Mouse (Mus musculus) urinary bladder, postnatal 36 days (tissue): ENCODE data around the gene Ddah2.

Source experiments
- DNase-seq, 2 experiments: peaks; one replicate each; pipeline ENCODE4 v3.0.0; 2022; ENCODE audit warnings: low spot score in 2 of 2, mixed read lengths in 1 of 2

The Ddah2 gene

DNA sequence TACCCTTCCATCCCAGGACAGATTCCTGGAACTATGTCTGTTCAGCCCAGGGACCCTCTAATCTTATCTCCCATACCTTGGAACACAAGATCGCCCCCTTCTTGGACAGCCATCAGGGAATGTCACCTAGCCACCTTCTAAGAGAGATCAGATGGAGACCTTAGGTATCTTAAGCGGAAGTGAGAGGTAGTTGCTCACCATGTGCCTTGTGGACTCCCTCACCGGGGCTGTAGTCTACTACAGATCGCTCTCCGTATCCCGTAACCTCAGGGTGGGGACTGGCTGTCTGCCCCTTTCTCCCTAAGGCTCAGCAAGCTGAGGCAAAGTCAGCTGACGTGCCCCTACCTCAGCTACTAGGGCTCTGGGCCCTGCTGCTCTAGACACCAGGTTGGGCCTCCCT lies 45.2 kb downstream of the Ddah2 start:
- no peak for DNase-seq

- no peak for DNase-seq
Measured at GRCm38 (mm10) chr17:35104754-35105153, 45.9 kb downstream of the Ddah2 start.

DNA sequence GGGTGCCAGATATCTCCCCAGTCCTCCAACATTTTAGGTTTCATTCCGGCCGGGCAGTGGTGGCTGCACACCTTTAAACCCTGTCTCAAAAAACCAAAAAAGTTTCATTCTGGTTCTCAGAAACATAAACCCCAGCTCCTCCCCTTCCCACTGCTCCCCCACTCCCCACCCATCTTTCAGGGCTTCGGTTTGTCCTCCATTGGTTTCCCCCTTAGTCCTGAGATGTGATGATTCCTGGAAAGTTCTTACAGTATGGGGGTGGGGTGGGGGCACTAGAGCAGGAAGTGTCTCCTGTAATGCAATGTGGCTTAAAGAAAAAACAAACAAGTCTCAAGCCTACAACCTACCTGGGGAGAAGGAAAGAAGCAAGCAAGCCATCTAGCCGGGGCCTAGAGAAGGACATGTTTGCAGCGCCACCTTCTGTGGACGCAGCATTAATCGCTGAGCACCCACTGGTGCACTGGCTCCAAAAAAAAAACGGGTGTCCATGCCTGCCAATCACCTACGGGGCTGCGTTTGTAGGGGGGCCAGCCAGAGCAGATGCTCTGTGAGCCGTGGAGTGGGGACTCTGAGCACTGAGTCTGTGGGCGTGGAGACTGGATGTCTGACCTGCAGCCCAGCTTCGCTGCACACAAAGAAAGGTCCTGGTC lies 47.0 kb downstream of the Ddah2 start:
- peak in 1 of 2 experiments; percentile 34 for DNase-seq

DNA sequence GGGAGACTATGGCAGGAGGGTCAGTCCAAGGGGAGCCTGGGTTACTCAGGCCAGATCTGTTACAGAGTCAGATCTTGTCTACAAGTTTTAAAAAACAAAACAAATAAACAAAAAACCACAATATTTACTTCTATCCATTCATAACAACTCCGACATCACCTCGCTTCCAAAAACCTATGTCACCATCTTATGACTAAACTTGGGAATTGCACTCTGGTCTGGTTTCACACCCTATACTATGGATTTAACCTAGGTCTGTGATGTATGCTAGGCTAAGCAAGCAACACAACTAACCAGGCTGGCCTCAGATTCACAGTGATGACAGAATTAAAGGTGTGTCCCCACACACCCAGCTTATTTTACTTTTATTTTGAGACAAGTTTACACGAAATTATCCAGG lies 47.7 kb downstream of the Ddah2 start:
- no peak for DNase-seq

- DNase-seq = no peak
Measured at GRCm38 (mm10) chr17:35108097-35108496, 49.3 kb downstream of the Ddah2 start, which contains the start of gene Ly6g5c. Ly6g5c (plus strand) TSS chr17:35108279.
